Mouse (Mus musculus): ENCODE data around the gene Mapk11. TPM values are rescaled to one million over a fixed set of nuclear protein-coding genes. Genes with fewer than 3 reads are reported as not detected.

Mapk11 gene
- polyA plus RNA-seq, 1 experiment from 2014 or later = 1.5 TPM

DNA sequence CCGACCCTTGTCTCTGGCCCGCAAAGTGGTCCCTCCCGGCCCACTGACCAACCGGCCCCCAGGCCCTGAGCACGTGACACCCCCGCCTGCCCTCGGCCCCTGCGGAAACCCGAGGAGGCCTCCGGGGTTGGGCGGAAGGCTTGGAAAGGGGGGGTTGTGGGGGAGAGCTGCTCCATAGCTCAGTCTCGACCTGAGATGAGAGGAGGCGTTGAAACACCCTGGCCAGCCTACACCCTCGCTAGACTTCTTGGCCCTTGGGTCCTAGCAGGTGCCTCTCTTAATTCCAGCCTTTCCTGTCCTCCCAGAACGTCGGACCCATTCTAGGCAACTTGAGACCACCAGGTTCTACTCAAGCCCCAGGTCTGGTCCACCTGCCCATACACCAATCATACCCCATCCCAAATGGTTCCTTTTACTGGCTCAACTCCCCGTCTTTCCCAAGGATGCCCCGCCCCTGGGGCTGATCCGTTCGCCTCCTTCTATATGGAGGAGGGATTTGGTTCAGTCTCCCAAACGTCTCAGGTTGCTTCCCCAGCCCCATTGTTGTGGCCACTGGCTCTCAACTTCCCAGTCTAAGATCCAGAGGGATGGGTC, 8.7 kb downstream of the Mapk11 start, which contains the start of gene Mapk12:
Mapk12 (minus strand) TSS at position 45 of the 594 bp plus-strand sequence.
- Histone ChIP-seq H3K27ac (no peak within 1 kb of the TSS), H3K36me3 (ENCODE audit: inconsistent target) (no peaks in the 10 kb centered on the region), H3K79me2 (ENCODE audit: inconsistent target) (no peaks in the 10 kb centered on the region), H3K4me3 (ENCODE audit: inconsistent target) (no peak within 1 kb of the TSS)
- WGBS (ENCODE audit: missing documents) = 3% methylated on average over 21 of the region's 21 CpGs

DNA sequence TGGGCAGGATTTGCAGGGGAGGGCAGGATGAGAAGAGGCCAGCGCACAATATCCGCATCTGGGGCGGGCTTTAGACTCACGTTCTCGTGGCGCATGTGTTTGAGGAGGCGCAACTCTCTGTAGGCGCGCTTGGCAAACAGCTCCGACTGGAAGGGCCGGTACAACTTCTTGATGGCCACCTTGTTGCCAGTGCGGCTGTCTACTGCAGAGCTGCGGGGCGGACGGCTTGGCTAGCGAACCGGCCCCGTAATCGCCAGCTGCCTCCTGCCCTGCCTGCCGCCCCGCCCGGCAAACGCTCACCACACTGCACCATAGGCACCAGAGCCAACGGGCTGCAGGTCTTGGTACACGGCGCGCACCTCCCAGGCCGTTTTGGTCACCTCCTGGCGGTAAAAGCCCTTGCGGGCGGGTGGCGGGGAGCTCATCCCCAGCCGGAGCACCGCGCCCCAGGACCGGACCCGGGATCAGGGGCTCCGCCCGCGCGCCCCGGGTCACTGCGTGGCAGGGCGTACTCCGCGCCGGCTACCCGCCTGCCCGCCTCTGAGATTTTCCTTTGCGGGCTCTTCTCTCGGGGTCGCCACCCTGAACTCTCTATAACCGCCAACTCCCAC, 9.3 kb downstream of the Mapk11 start:
- H3K4me3 ChIP-seq (ENCODE audit: inconsistent target) = no peak overlapping the region
- whole genome bisulfite sequencing (ENCODE audit: missing documents) = under 1% methylated on average over 52 of the region's 53 CpGs
- H3K27ac ChIP-seq = no peak overlapping the region
- no peaks in the 10 kb centered on the region for H3K36me3 ChIP-seq (ENCODE audit: inconsistent target)
- H3K79me2 ChIP-seq (ENCODE audit: inconsistent target) = no peaks in the 10 kb centered on the region

DNA sequence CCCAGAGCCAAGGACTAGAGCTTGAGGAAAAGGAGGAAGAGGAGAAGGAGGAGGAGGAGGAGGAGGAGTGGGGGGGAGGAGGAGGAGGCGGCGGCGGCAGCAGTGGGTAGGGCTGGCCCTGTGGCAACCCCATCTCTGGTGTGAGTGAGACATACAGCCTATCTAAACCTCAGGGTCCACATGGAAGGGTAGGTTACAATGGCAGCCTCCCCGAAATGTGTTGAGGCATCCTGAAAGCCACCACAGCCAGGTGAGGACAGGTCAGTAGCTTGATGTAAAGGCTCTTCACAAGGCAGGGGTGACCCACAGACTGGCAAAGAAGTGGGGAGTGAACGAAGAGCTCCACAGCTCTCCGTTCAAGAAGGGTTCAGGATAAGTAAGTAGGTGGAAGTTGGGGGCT, 10.9 kb downstream of the Mapk11 start:
- Histone ChIP-seq H3K36me3 (ENCODE audit: inconsistent target) (no peaks in the 10 kb centered on the region), H3K79me2 (ENCODE audit: inconsistent target) (no peaks in the 10 kb centered on the region), H3K27ac (no peak overlapping the region), H3K4me3 (ENCODE audit: inconsistent target) (no peak overlapping the region)
- WGBS (ENCODE audit: missing documents) = 100% methylated on average over 3 of the region's 6 CpGs

DNA sequence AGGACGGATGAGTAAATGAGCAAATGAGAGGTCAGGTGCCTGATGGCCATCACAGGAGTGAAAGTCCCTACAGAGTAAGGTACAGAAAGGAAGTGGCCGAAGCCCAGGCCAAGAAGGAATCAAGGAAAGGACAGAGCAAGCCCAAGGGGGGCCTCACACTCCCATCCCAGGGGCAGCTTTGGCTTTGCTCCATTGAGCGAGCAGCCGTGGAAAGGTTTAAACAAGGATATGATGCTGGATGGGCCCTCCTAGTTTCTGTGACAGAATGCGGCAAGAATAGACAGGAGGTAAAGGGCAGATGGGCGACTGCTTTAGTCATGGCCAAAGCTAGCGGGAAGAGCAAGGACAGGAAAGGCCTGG, 11.4 kb downstream of the Mapk11 start:
- WGBS (ENCODE audit: missing documents) = 94% methylated on average over 7 of the region's 7 CpGs
- Histone ChIP-seq H3K27ac (no peak overlapping the region), H3K36me3 (ENCODE audit: inconsistent target) (no peaks in the 10 kb centered on the region), H3K4me3 (ENCODE audit: inconsistent target) (no peak overlapping the region), H3K79me2 (ENCODE audit: inconsistent target) (no peaks in the 10 kb centered on the region)

DNA sequence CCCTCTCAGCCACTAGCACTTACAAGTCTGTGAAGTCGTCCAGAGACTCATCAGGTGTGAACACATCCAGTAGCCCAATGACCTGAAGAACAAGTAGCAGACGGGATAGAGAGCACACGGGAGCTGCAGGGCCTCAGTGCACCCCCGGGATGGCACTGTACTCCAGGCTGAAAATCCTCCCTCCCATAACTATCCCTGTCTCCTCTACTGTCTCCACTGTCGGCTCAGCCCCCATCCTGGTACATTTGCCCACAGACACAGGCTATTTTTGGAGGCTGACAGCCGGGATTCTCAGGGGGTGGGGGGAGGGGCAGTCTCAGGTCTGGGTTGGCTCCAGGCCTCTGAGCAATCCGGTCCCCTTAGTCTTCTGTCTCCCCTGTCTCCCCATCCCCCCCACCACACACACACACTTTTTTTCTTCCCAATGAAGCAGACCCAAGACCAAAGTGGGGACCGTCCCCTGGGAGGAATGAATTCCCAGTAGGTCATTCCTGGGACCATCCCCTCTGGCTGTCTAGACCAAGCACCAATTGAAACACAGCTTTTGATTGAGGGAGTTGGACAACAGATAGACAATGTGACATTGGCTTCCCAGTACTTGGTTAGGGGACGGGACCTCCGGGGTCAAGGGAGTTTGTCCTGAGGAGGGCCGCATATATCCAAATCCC, 11.9 kb downstream of the Mapk11 start:
- Histone ChIP-seq H3K36me3 (ENCODE audit: inconsistent target) (no peaks in the 10 kb centered on the region), H3K79me2 (ENCODE audit: inconsistent target) (no peaks in the 10 kb centered on the region), H3K27ac (no peak overlapping the region), H3K4me3 (ENCODE audit: inconsistent target) (no peak overlapping the region)
- 87% methylated on average over 11 of the region's 11 CpGs for WGBS (ENCODE audit: missing documents)

- no peak overlapping the region for H3K4me3 ChIP-seq (ENCODE audit: inconsistent target)
- WGBS (ENCODE audit: missing documents) = 100% methylated on average over 3 of the region's 5 CpGs
- no peak overlapping the region for H3K27ac ChIP-seq
- no peaks in the 10 kb centered on the region for H3K36me3 ChIP-seq (ENCODE audit: inconsistent target)
- H3K79me2 ChIP-seq (ENCODE audit: inconsistent target) = no peaks in the 10 kb centered on the region
Measured at GRCm38 (mm10) chr15:89136461-89137155, 12.8 kb downstream of the Mapk11 start.

DNA sequence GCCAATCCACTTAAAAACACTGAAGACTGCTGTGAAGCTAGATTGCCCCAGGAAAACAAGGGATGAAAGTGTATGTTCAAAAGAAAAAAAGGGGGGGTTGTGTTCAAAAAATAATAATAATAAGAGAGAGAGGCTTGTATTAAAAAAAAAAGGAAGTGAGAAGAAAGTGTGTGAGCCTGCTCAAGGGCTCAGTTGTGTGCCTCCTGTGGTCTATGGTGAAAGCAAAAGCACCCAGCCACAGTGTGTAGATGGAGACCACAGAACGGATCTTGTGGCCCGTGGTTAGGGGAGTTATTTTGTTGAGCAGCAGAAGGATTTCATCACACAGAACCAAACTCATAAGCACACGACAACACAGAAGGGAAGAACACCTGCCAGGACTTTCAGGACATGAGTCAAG, 18.1 kb downstream of the Mapk11 start:
- Histone ChIP-seq H3K36me3 (ENCODE audit: inconsistent target) (no peaks in the 10 kb centered on the region), H3K27ac (no peak overlapping the region), H3K4me3 (ENCODE audit: inconsistent target) (no peak overlapping the region), H3K79me2 (ENCODE audit: inconsistent target) (no peaks in the 10 kb centered on the region; the same call in 1 of the 2 replicates)
- WGBS (ENCODE audit: missing documents) = 10% methylated on average over 2 of the region's 3 CpGs

- Histone ChIP-seq H3K79me2 (ENCODE audit: inconsistent target) (no peaks in the 10 kb centered on the region; the same call in 1 of the 2 replicates), H3K36me3 (ENCODE audit: inconsistent target) (no peaks in the 10 kb centered on the region), H3K4me3 (ENCODE audit: inconsistent target) (no peak overlapping the region), H3K27ac (no peak overlapping the region)
Measured at GRCm38 (mm10) chr15:89130245-89130644, 19.2 kb downstream of the Mapk11 start.

DNA sequence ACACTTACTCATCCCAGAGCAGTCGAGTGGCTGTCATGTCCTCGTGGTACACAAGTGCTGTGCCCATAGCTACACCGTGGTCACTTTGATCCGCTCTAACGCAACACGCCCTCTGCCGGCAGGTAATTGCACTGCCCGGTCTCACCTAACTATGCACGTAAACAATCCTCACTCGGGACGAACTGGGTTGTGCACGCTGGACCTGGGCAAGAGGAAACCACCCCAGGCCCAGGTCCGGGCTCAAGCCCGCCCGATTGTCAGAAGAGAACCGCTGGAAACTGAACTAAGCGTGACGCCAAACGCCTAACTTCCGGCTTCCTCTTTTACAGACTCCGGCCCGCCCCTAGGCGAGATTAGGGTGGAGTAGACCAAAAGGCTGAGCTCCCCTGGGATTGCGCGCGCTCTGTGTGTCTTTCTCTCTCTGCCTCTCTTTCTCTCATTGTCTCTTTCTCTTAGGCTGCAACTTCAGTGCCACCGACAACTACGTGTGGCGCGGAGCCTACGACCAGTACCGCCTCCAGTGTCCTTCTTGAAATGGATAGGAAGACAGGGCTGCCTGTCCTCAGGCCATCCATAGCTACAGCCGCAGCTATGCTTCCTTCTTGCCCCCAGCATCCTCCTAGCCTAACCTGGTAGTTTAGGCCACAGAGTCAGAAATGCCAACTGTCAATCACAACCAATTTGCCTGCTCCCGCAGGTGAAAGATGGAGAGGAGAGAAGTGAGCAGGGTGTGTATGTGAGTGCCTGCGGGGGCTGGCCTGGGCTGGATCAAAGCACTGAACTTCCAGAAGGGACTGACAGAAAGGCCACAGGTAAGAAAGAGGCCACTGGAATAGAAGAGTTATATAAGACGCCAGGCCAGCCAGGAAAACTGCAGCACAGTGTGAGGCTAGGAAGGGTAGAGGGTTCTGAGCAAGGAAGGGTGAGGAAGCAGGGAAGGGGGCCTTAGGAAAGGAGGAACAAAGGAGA, 20.8 kb downstream of the Mapk11 start, which contains the start of gene Hdac10:
Hdac10 (minus strand) TSS at position 319 of the 969 bp plus-strand sequence.
- Histone ChIP-seq H3K27ac (peak within 1 kb of the TSS; percentile 65), H3K4me3 (ENCODE audit: inconsistent target) (peak within 1 kb of the TSS; percentile 64), H3K36me3 (ENCODE audit: inconsistent target) (no peaks in the 10 kb centered on the region), H3K79me2 (ENCODE audit: inconsistent target) (no peaks in the 10 kb centered on the region; the same call in 1 of the 2 replicates)
- 7% methylated on average over 36 of the region's 36 CpGs for WGBS (ENCODE audit: missing documents)

DNA sequence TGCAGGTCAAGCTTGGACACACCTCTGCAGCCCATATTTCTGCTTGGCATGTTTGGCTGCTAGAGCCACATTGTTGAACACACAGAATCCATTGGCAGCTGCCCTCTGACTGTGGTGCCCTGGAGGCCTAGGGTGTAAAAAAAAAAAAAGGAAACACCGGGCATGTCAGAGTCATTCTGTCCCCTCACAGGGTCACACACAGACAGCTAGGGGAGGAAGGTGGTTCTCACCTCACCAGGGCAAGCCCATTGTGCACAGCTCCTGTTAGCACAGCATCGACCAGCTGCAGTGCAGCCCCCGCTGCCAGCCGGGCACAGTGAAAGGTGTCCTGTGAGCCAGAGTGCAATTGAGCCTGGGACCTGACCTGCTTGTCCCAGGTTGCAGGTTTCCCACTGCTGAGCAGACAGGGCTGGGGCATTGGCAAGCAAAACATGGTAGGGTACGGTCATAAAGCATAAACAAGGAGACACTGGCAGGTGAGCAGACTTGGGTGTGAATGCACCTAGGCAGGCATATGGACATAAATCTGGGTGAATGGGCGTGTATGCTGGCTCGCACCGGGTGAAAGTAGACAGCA, 22.0 kb downstream of the Mapk11 start:
- Histone ChIP-seq H3K79me2 (ENCODE audit: inconsistent target) (peaks cover 4% of the 10 kb centered on the region), H3K27ac (no peak overlapping the region), H3K36me3 (ENCODE audit: inconsistent target) (no peaks in the 10 kb centered on the region), H3K4me3 (ENCODE audit: inconsistent target) (peak overlapping the region; percentile 64)
- WGBS (ENCODE audit: missing documents) = 78% methylated on average over 8 of the region's 8 CpGs

DNA sequence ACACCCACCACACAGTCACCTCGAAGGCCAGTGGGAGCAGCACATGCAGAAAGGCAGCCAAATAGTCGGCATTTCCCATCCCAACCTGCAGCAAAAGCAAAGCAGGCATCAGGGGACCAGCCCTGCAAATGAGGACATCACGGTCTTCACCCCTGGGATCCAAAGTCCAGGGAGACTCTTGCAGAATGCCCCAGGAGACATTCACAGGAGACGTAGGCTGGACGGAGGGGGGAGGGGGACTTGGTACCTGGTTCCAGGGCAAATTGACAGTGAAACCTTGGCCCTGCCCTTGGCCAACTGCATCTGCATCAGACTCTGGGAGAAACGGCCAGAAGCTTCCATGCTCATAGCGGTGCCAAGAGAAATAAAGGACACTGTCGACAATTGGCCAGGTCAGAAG, 22.8 kb downstream of the Mapk11 start:
- H3K4me3 ChIP-seq (ENCODE audit: inconsistent target) = no peak overlapping the region
- H3K27ac ChIP-seq = no peak overlapping the region
- H3K36me3 ChIP-seq (ENCODE audit: inconsistent target) = no peaks in the 10 kb centered on the region
- 98% methylated on average over 8 of the region's 8 CpGs for WGBS (ENCODE audit: missing documents)
- H3K79me2 ChIP-seq (ENCODE audit: inconsistent target) = peaks cover 12% of the 10 kb centered on the region

- WGBS (ENCODE audit: missing documents) = 94% methylated on average over 9 of the region's 9 CpGs
Measured at GRCm38 (mm10) chr15:89125351-89125750, 24.1 kb downstream of the Mapk11 start.

GRCm38 (mm10) chr15:89124312-89124711, 25.1 kb downstream of the Mapk11 start:
- Histone ChIP-seq H3K4me3 (ENCODE audit: inconsistent target) (no peak overlapping the region), H3K79me2 (ENCODE audit: inconsistent target) (peaks cover 35% of the 10 kb centered on the region), H3K36me3 (ENCODE audit: inconsistent target) (0 out of 2 replicates have a peak, but pooled peaks cover 3% of the 10 kb centered on the region), H3K27ac (no peak overlapping the region)
- 95% methylated on average over 3 of the region's 3 CpGs for WGBS (ENCODE audit: missing documents)

More at GRCm38 (mm10) chr15:89125351-89125750, 24.1 kb downstream of the Mapk11 start:
- Histone ChIP-seq H3K4me3 (ENCODE audit: inconsistent target) (no peak overlapping the region), H3K27ac (no peak overlapping the region), H3K36me3 (ENCODE audit: inconsistent target) (no peaks in the 10 kb centered on the region), H3K79me2 (ENCODE audit: inconsistent target) (peaks cover 25% of the 10 kb centered on the region)
